ENCODE assay signal across 8 mouse cellular contexts in the genomic region with DNA sequence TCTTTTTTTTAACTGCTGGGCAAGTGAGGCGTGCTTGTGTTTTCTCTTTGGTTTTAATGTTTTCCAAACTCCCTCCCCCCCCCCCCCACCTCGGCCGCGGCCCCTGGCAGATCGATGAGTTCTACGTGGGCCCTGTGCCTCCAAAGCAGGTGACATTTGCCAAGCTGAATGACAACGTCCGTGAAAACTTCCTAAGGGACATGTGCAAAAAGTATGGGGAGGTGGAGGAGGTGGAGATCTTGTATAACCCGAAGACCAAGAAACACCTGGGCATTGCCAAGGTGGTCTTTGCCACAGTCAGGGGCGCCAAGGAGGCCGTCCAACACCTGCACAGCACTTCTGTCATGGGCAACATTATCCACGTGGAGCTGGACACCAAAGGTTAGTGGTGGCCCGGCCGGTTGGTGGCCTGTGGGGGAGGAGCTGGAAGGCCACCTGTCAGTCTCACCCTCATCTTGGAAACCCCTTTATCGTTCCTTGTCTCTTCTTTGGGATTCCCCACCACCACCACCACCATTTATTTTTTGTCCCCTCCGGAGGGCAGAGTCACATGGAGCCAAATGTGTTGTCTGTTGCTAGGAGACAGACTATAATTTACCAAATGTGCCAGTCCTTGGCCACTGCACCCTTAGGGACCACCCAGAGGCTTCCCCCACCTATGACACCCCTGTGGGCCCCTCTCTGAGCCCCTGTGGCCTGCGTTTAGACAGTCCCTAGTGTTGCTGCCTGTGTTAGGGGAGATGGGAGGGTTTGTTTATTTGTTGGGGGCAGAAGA. TPM values are rescaled to one million over a fixed set of nuclear protein-coding genes. Genes with fewer than 3 reads are reported as not detected.
DNase-seq lines count a peak whose midpoint lies in the region; ATAC-seq and TF ChIP-seq lines count a peak whose summit lies in the region.

No protein-coding gene starts in this region.

- intact Hi-C loops in heart, postnatal 14 days (cut with DNase I): no loop called here

- TF ChIP-seq EP300 in liver, embryonic 14.5 days (IDR thresholded peaks at IDR 0.05; ENCODE audit: low read depth): no peak
- no peak for TF ChIP-seq EP300 in stomach, postnatal 0 days (optimal IDR thresholded peaks at IDR 0.05)

- no peak for ATAC-seq in heart, embryonic 12.5 days (ENCODE audit: insufficient number of reproducible peaks, low FRiP score)
- ATAC-seq in liver, embryonic 14.5 days (ENCODE audit: insufficient read depth): no peak
- no peak for ATAC-seq in stomach, postnatal 0 days (ENCODE audit: low FRiP score, low TSS enrichment)

- no peaks in the 10 kb centered on the region for H3K9me3 ChIP-seq in ES-E14 (ENCODE audit: control insufficient read depth, insufficient read depth, low read depth, low read length)
- no peaks in the 10 kb centered on the region for H3K9me3 ChIP-seq in heart, embryonic 12.5 days (replicated peaks)
- H3K9me3 ChIP-seq in liver, embryonic 14.5 days (ENCODE audit: control insufficient read depth, low read length): no peaks in the 10 kb centered on the region
- H3K9me3 ChIP-seq in stomach, postnatal 0 days (ENCODE audit: control insufficient read depth, low read length): no peaks in the 10 kb centered on the region

- 8% methylated on average over 17 of the region's 17 CpGs for WGBS in heart, embryonic 12.5 days
- 14% methylated on average over 17 of the region's 17 CpGs for WGBS in liver, embryonic 14.5 days (ENCODE audit: insufficient replicate concordance)
- 5% methylated on average over 17 of the region's 17 CpGs for WGBS in stomach, postnatal 0 days

- peak overlapping the region; percentile 62 to 76 for H3K4me3 ChIP-seq in ES-E14 (ENCODE audit: insufficient read depth in 1 of 2, low read depth in 1 of 2, low read length in 2 of 2, poor library complexity in 1 of 2, severe bottlenecking in 1 of 2)
- H3K4me3 ChIP-seq in heart, embryonic 12.5 days: peak overlapping the region; percentile 94
- H3K4me3 ChIP-seq in liver, embryonic 14.5 days (ENCODE audit: insufficient read depth in 1 of 2, low read depth in 2 of 2, low read length in 2 of 2): peak overlapping the region; percentile 61 to 74
- peak overlapping the region; percentile 92 for H3K4me3 ChIP-seq in stomach, postnatal 0 days (ENCODE audit: low read depth, low read length)

- peaks cover 39% of the 10 kb centered on the region for H3K36me3 ChIP-seq in ES-E14 (ENCODE audit: control insufficient read depth, insufficient read depth, low read length, poor library complexity, severe bottlenecking)
- H3K36me3 ChIP-seq in heart, embryonic 12.5 days: peaks cover 42% of the 10 kb centered on the region
- peaks cover 33% of the 10 kb centered on the region for H3K36me3 ChIP-seq in liver, embryonic 14.5 days (replicated peaks; ENCODE audit: control insufficient read depth, insufficient read depth, low read depth)
- peaks cover 17% of the 10 kb centered on the region for H3K36me3 ChIP-seq in stomach, postnatal 0 days (ENCODE audit: control insufficient read depth, insufficient read depth, low read length)

- DNase-seq in heart, adult 11 months: peak; percentile 94
- no peak for DNase-seq in heart, postnatal 14 days
- DNase-seq in ES-E14 (ENCODE audit: low read depth, low spot score): no peak
- DNase-seq in liver, embryonic 14.5 days (ENCODE audit: low read depth in 3 of 3, low spot score in 3 of 3): no peak
- DNase-seq in stomach, postnatal 0 days (ENCODE audit: low spot score): peak; percentile 44
- no peak for DNase-seq in yolk sac, embryonic 10.5 days (ENCODE audit: low spot score)
- no peak for DNase-seq in spleen, adult 12 weeks (ENCODE audit: low spot score)

- no peak overlapping the region for H3K27ac ChIP-seq in ES-E14 (ENCODE audit: insufficient read depth, low read depth, low read length, poor library complexity, severe bottlenecking)
- peak overlapping the region; percentile 100 for H3K27ac ChIP-seq in heart, embryonic 12.5 days (ENCODE audit: poor library complexity, severe bottlenecking)
- H3K27ac ChIP-seq in liver, embryonic 14.5 days: peak overlapping the region; percentile 43
- peak overlapping the region; percentile 100 for H3K27ac ChIP-seq in stomach, postnatal 0 days (replicated peaks)

- H3K27me3 ChIP-seq in heart, embryonic 12.5 days (replicated peaks): no peaks in the 10 kb centered on the region
- H3K27me3 ChIP-seq in liver, embryonic 14.5 days (ENCODE audit: control insufficient read depth, insufficient read depth, low read length): no peaks in the 10 kb centered on the region
- H3K27me3 ChIP-seq in stomach, postnatal 0 days (ENCODE audit: control insufficient read depth, insufficient read depth, low read length): no peaks in the 10 kb centered on the region

- H3K9ac ChIP-seq in ES-E14 (ENCODE audit: insufficient read depth, low read depth, low read length, poor library complexity, severe bottlenecking): no peak overlapping the region
- H3K9ac ChIP-seq in heart, embryonic 12.5 days: peak overlapping the region; percentile 100
- peak overlapping the region; percentile 99 for H3K9ac ChIP-seq in liver, embryonic 14.5 days (replicated peaks)
- H3K9ac ChIP-seq in stomach, postnatal 0 days (ENCODE audit: low read length): peak overlapping the region; percentile 98

- peak overlapping the region; percentile 99 for H3K4me2 ChIP-seq in heart, embryonic 12.5 days
- H3K4me2 ChIP-seq in liver, embryonic 14.5 days (ENCODE audit: low read depth): peak overlapping the region; percentile 100
- peak overlapping the region; percentile 100 for H3K4me2 ChIP-seq in stomach, postnatal 0 days (replicated peaks; ENCODE audit: low read depth)

- peaks cover 8 to 26% of the 10 kb centered on the region in 2 experiments; a peak in 2 of 4 replicates for H3K4me1 ChIP-seq in ES-E14 (ENCODE audit: control insufficient read depth in 2 of 2, insufficient read depth in 2 of 2, low read length in 2 of 2, poor library complexity in 1 of 2)
- H3K4me1 ChIP-seq in heart, embryonic 12.5 days (replicated peaks): peaks cover 43% of the 10 kb centered on the region
- H3K4me1 ChIP-seq in liver, embryonic 14.5 days (replicated peaks; ENCODE audit: control insufficient read depth in 2 of 2, insufficient read depth in 2 of 2, low read length in 1 of 2): peaks cover 13 to 23% of the 10 kb centered on the region in 2 experiments
- H3K4me1 ChIP-seq in stomach, postnatal 0 days (replicated peaks; ENCODE audit: control insufficient read depth, insufficient read depth): peaks cover 5% of the 10 kb centered on the region; the same call in 1 of the 2 replicates

- in situ Hi-C loops in ES-E14 (cut with MboI; ENCODE audit: low sequenced_read_pairs in 2 of 2, unreplicated experiment in 2 of 2): no loop called here

- TF ChIP-seq CTCF in liver, embryonic 14.5 days (IDR thresholded peaks at IDR 0.05; ENCODE audit: low read depth): no peak
- TF ChIP-seq CTCF in stomach, postnatal 0 days (IDR thresholded peaks at IDR 0.05; ENCODE audit: low read depth): no peak

TF ChIP-seq in ES-E14, 5 proteins besides CTCF, POLR2A, EP300 and RAD21:
- no peak for TF ChIP-seq MAFK (IDR thresholded peaks at IDR 0.05; ENCODE audit: insufficient read depth, low read depth, low read length)
TF ChIP-seq in ES-E14: peak in this region for 0.

RNA-seq across cellular contexts. Expression of gene Setd1b, which starts 2.2 kb away (rescaled TPM):
- 10 to 100 TPM; 18.1 to 21.3 TPM for total RNA-seq in heart, postnatal 14 days (2021)
- 7.6 and 9.8 TPM in 2 replicates for total RNA-seq in ES-E14 (2012; rRNA removed)
- polyA plus RNA-seq in heart, embryonic 12.5 days (2016; fragmentation: Nextera tagmentation; extraction: Ambion mirVana): 7.4 and 8.1 TPM in 2 replicates
- 2.3 and 2.7 TPM in 2 replicates for polyA plus RNA-seq in liver, embryonic 14.5 days (2012; rRNA removed)
- polyA plus RNA-seq in liver, embryonic 14.5 days (2014; fragmentation: Nextera tagmentation; extraction: Ambion mirVana): 3.3 and 4.3 TPM in 2 replicates
- 4.5 and 4.7 TPM in 2 replicates for polyA plus RNA-seq in stomach, postnatal 0 days (2015; fragmentation: Nextera tagmentation; extraction: Ambion mirVana)

RNA-seq across cellular contexts. Expression of gene Rhof, which starts 11.7 kb away (rescaled TPM):
- under 1 TPM; 0.48 to 0.61 TPM for total RNA-seq in heart, postnatal 14 days (2021)
- 2.3 and 2.5 TPM in 2 replicates for total RNA-seq in ES-E14 (2012; rRNA removed)
- 1.0 and 1.3 TPM in 2 replicates for polyA plus RNA-seq in heart, embryonic 12.5 days (2016; fragmentation: Nextera tagmentation; extraction: Ambion mirVana)
- 1.8 and 2.1 TPM in 2 replicates for polyA plus RNA-seq in liver, embryonic 14.5 days (2012; rRNA removed)
- 2.5 and 2.6 TPM in 2 replicates for polyA plus RNA-seq in liver, embryonic 14.5 days (2014; fragmentation: Nextera tagmentation; extraction: Ambion mirVana)
- polyA plus RNA-seq in stomach, postnatal 0 days (2015; fragmentation: Nextera tagmentation; extraction: Ambion mirVana): 18.6 and 22.3 TPM in 2 replicates

RNA-seq across cellular contexts. Expression of gene Psmd9, which starts 25.1 kb away (rescaled TPM):
- 10 to 100 TPM; 17.8 to 18.0 TPM for total RNA-seq in heart, postnatal 14 days (2021)
- 22.9 and 27.0 TPM in 2 replicates for total RNA-seq in ES-E14 (2012; rRNA removed)
- 58.5 and 58.6 TPM in 2 replicates for polyA plus RNA-seq in heart, embryonic 12.5 days (2016; fragmentation: Nextera tagmentation; extraction: Ambion mirVana)
- polyA plus RNA-seq in liver, embryonic 14.5 days (2012; rRNA removed): 17.4 and 26.6 TPM in 2 replicates
- polyA plus RNA-seq in liver, embryonic 14.5 days (2014; fragmentation: Nextera tagmentation; extraction: Ambion mirVana): 51.4 and 55.1 TPM in 2 replicates
- 48.6 and 51.4 TPM in 2 replicates for polyA plus RNA-seq in stomach, postnatal 0 days (2015; fragmentation: Nextera tagmentation; extraction: Ambion mirVana)

RNA-seq across cellular contexts. Expression of gene Hpd, which starts 38.4 kb away (rescaled TPM):
- total RNA-seq in heart, postnatal 14 days (2021): under 1 TPM in 1 of 2 experiments, not detected in 1; 0.41 TPM
- not detected in 2 replicates for total RNA-seq in ES-E14 (2012; rRNA removed)
- polyA plus RNA-seq in heart, embryonic 12.5 days (2016; fragmentation: Nextera tagmentation; extraction: Ambion mirVana): not detected in 2 replicates
- 28.7 and 29.2 TPM in 2 replicates for polyA plus RNA-seq in liver, embryonic 14.5 days (2012; rRNA removed)
- polyA plus RNA-seq in liver, embryonic 14.5 days (2014; fragmentation: Nextera tagmentation; extraction: Ambion mirVana): 26.7 and 37.0 TPM in 2 replicates
- polyA plus RNA-seq in stomach, postnatal 0 days (2015; fragmentation: Nextera tagmentation; extraction: Ambion mirVana): 0.69 and 0.99 TPM in 2 replicates

Comparison
In these comparisons a context has a peak if more than half of its experiments do, and no peak if none do; other contexts are left out.
1. DNase-seq: peak in heart, adult 11 months (single experiment) and stomach, postnatal 0 days (single experiment); none in heart, postnatal 14 days (0 of 2), ES-E14 (single experiment), liver, embryonic 14.5 days (0 of 3), yolk sac, embryonic 10.5 days (single experiment) and spleen, adult 12 weeks (single experiment).
2. Peak in every context shown above with its lines, with median percentiles within 50 percentile points of each other: H3K4me3 ChIP-seq and H3K4me2 ChIP-seq.